ENCODE assay signal across 28 mouse cellular contexts in genomic region chr15:77384340-77385030, GRCm38 (mm10). TPM values are rescaled to one million over a fixed set of nuclear protein-coding genes. Genes with fewer than 3 reads are reported as not detected.
DNase-seq lines count a peak whose midpoint lies in the region; ATAC-seq and TF ChIP-seq lines count a peak whose summit lies in the region.
"Had no signal": no experiment of that assay in that cellular context is flagged by ENCODE, and none has a peak within 500 bp of the region (broad histone marks: within the 10 kb centered on the region; RNA-seq: fewer than 3 reads in every experiment).

No protein-coding gene starts in this region.

- no peaks in the 10 kb centered on the region for H3K27me3 ChIP-seq in midbrain, postnatal 0 days (ENCODE audit: insufficient read depth, low read length)
- H3K27me3 ChIP-seq: embryonic facial prominence, embryonic 12.5 days; hindbrain, embryonic 12.5 days; kidney, embryonic 15.5 days; liver, embryonic 13.5 days; midbrain, embryonic 12.5 days had no signal

- no peak; the same call in 1 of the 2 replicates for ATAC-seq in cerebellum, adult (ENCODE audit: insufficient number of reproducible peaks, low FRiP score, low TSS enrichment)
- no peak for ATAC-seq in midbrain, postnatal 0 days (ENCODE audit: low FRiP score)
- ATAC-seq: forebrain, postnatal 0 days; intestine, postnatal 0 days had no signal

- H3K4me1 ChIP-seq in midbrain, postnatal 0 days (ENCODE audit: insufficient read depth, low read length): no peaks in the 10 kb centered on the region
- H3K4me1 ChIP-seq: embryonic facial prominence, embryonic 12.5 days; hindbrain, embryonic 12.5 days; kidney, embryonic 15.5 days; midbrain, embryonic 12.5 days had no signal

- H3K4me3 ChIP-seq in midbrain, postnatal 0 days (ENCODE audit: low read depth, low read length): no peak overlapping the region
- H3K4me3 ChIP-seq: embryonic facial prominence, embryonic 12.5 days; gastrocnemius, adult 2 months; hindbrain, embryonic 12.5 days; kidney, embryonic 15.5 days; liver, embryonic 13.5 days; midbrain, embryonic 12.5 days had no signal

- H3K4me2 ChIP-seq in midbrain, postnatal 0 days (ENCODE audit: low read depth, low read length, poor library complexity, severe bottlenecking): no peak overlapping the region
- H3K4me2 ChIP-seq: embryonic facial prominence, embryonic 12.5 days; hindbrain, embryonic 12.5 days; kidney, embryonic 15.5 days; liver, embryonic 13.5 days; midbrain, embryonic 12.5 days had no signal

- H3K27ac ChIP-seq in midbrain, postnatal 0 days (ENCODE audit: low read depth, low read length): no peak overlapping the region
- H3K27ac ChIP-seq: embryonic facial prominence, embryonic 12.5 days; gastrocnemius, adult 2 months; hindbrain, embryonic 12.5 days; kidney, embryonic 15.5 days; liver, embryonic 13.5 days; midbrain, embryonic 12.5 days; stomach, postnatal 0 days had no signal

- H3K36me3 ChIP-seq in midbrain, postnatal 0 days (ENCODE audit: insufficient read depth, low read length): no peaks in the 10 kb centered on the region
- H3K36me3 ChIP-seq: embryonic facial prominence, embryonic 12.5 days; hindbrain, embryonic 12.5 days; kidney, embryonic 15.5 days; liver, embryonic 13.5 days; midbrain, embryonic 12.5 days had no signal

- peak; percentile 48 for DNase-seq in cerebellum, adult 11-12 months
- DNase-seq in Muller cell, postnatal 12 days (ENCODE audit: inconsistent ontology term): peak; percentile 7
- peak; percentile 43 for DNase-seq in cerebellum, adult 8-10 months
- peak; percentile 57 to 60 for DNase-seq in cerebellum, postnatal 36 days
- DNase-seq in midbrain, postnatal 0 days (ENCODE audit: low spot score): no peak
- no peak for DNase-seq in thymus, postnatal 0 days (ENCODE audit: low spot score)
- DNase-seq: forebrain, postnatal 0 days; gastrocnemius, adult 2 months; kidney, postnatal 36 days; layer of hippocampus, adult 9-11 months; liver, embryonic 13.5 days; lung, adult 2 months; lung, postnatal 14 days had no signal

- 92% methylated on average over 7 of the region's 7 CpGs for WGBS in midbrain, postnatal 0 days

- H3K9ac ChIP-seq in midbrain, postnatal 0 days (replicated peaks; ENCODE audit: low read length, poor library complexity, severe bottlenecking): no peak overlapping the region
- H3K9ac ChIP-seq: embryonic facial prominence, embryonic 12.5 days; forebrain, postnatal 0 days; hindbrain, embryonic 12.5 days; kidney, embryonic 15.5 days; liver, embryonic 13.5 days; midbrain, embryonic 12.5 days had no signal

- H3K9me3 ChIP-seq in midbrain, postnatal 0 days (ENCODE audit: low read length): no peaks in the 10 kb centered on the region
- H3K9me3 ChIP-seq: embryonic facial prominence, embryonic 12.5 days; hindbrain, embryonic 12.5 days; kidney, embryonic 15.5 days; liver, embryonic 13.5 days; midbrain, embryonic 12.5 days had no signal

- no peak for TF ChIP-seq CTCF in midbrain, postnatal 0 days (IDR thresholded peaks at IDR 0.05)

RNA-seq across cellular contexts. Expression of gene Apol7a, which starts 14.4 kb away (rescaled TPM):
- not detected in 2 replicates for total RNA-seq in midbrain, postnatal 0 days (2014; rRNA removed)
- not detected in 2 replicates for polyA plus RNA-seq in midbrain, postnatal 0 days (2015; fragmentation: Nextera tagmentation; extraction: Ambion mirVana)
- polyA plus RNA-seq in thymus, postnatal 0 days (2015; fragmentation: Nextera tagmentation; extraction: Ambion mirVana): 0.15 TPM in 1 of 2 replicates, not detected in the other
- total RNA-seq: forebrain, postnatal 0 days; heart, postnatal 25 days; megakaryocyte progenitor cell, adult 5-6 weeks; MEL had no signal
- polyA plus RNA-seq: embryonic facial prominence, embryonic 12.5 days; forebrain, embryonic 11.5 days; forebrain, postnatal 0 days; hindbrain, embryonic 12.5 days; midbrain, embryonic 12.5 days; neural tube, embryonic 11.5 days had no signal

RNA-seq across cellular contexts. Expression of gene Apol9a, which starts 26.4 kb away (rescaled TPM):
- 0.16 and 0.42 TPM in 2 replicates for total RNA-seq in midbrain, postnatal 0 days (2014; rRNA removed)
- polyA plus RNA-seq in midbrain, postnatal 0 days (2015; fragmentation: Nextera tagmentation; extraction: Ambion mirVana): 0.39 and 0.80 TPM in 2 replicates
- polyA plus RNA-seq in thymus, postnatal 0 days (2015; fragmentation: Nextera tagmentation; extraction: Ambion mirVana): 0.69 and 0.90 TPM in 2 replicates
- total RNA-seq: gastrocnemius, adult 2 months; gastrocnemius, postnatal 4 days; left cerebral cortex, adult 18-20 months; left cerebral cortex, postnatal 25 days; megakaryocyte progenitor cell, adult 5-6 weeks; MEL had no signal
- polyA plus RNA-seq: embryonic facial prominence, embryonic 12.5 days; forebrain, embryonic 11.5 days; hindbrain, embryonic 12.5 days; midbrain, embryonic 12.5 days; neural tube, embryonic 11.5 days had no signal

Comparison
In these comparisons a context has a peak if more than half of its experiments do, and no peak if none do; other contexts are left out.
1. DNase-seq: peak in cerebellum, adult 11-12 months (single experiment), Muller cell, postnatal 12 days (single experiment), cerebellum, adult 8-10 months (single experiment) and cerebellum, postnatal 36 days (2 of 2); none in midbrain, postnatal 0 days (single experiment) and thymus, postnatal 0 days (single experiment).